Mouse (Mus musculus): ENCODE data around the gene Sox5. TPM values are rescaled to one million over a fixed set of nuclear protein-coding genes. Genes with fewer than 3 reads are reported as not detected.

Sox5 gene
- polyA plus RNA-seq, 1 experiment from 2014 or later: 54.7 TPM

DNA sequence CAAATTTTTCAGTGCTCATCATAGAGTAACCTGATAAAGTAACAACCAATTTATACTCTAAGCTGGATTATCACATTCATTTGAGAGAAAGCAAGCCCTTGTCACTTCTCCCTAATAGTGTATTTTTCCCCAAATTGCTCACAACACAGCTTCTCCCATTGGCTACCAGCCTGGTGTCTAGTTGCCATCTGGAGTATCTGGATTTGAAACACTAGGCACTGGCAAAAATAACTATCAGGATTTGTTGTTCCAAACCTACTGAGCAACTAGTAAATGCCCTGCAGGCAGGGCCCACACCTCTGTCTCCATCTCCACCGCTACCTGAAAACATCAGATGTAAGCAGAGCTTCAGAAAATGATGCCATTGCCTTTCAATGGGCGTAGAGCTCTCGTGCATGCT is 869.5 kb downstream of the Sox5 start:
- no peaks in the 10 kb centered on the region for H3K9me3 ChIP-seq (ENCODE audit: control insufficient read depth, low read length)
- no peak overlapping the region for H3K4me3 ChIP-seq (ENCODE audit: low read depth, low read length)
- DNase-seq (ENCODE audit: low spot score): no peak
- H3K27ac ChIP-seq (replicated peaks; ENCODE audit: low read depth, low read length): no peak overlapping the region
- no peaks in the 10 kb centered on the region for H3K36me3 ChIP-seq (ENCODE audit: control insufficient read depth, insufficient read depth, low read length)
- 89% methylated on average over 3 of the region's 3 CpGs for WGBS
- no peaks in the 10 kb centered on the region for H3K27me3 ChIP-seq (ENCODE audit: control insufficient read depth, insufficient read depth, low read length)
- H3K4me1 ChIP-seq (ENCODE audit: control insufficient read depth, insufficient read depth, low read length): no peaks in the 10 kb centered on the region
- no peak overlapping the region for H3K4me2 ChIP-seq (ENCODE audit: low read depth, severe bottlenecking)
- no peak for ATAC-seq (ENCODE audit: insufficient number of reproducible peaks, low FRiP score, low TSS enrichment, low read depth)
- no peak overlapping the region for H3K9ac ChIP-seq (ENCODE audit: low read length)

DNA sequence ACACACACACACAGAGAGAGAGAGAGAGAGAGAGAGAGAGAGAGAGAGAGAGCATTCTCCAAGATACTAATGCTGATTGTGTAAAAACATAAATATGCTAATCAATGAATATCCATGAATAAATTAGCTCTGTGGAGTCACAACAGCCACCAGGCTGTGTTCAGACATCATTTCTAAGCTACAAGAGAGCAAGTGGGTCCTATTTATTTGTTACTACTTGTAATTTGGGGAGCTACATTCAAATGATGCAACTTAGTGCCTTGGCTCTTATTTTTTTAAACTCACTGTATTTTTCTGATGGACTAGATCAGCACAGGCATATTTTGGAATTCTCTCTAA is 877.1 kb downstream of the Sox5 start:
- Histone ChIP-seq H3K9ac (ENCODE audit: low read length) (no peak overlapping the region), H3K4me3 (ENCODE audit: low read depth, low read length) (no peak overlapping the region), H3K9me3 (ENCODE audit: control insufficient read depth, low read length) (no peaks in the 10 kb centered on the region), H3K36me3 (ENCODE audit: control insufficient read depth, insufficient read depth, low read length) (no peaks in the 10 kb centered on the region), H3K4me2 (ENCODE audit: low read depth, severe bottlenecking) (no peak overlapping the region), H3K27me3 (ENCODE audit: control insufficient read depth, insufficient read depth, low read length) (no peaks in the 10 kb centered on the region), H3K27ac (replicated peaks; ENCODE audit: low read depth, low read length) (no peak overlapping the region), H3K4me1 (ENCODE audit: control insufficient read depth, insufficient read depth, low read length) (no peaks in the 10 kb centered on the region)
- ATAC-seq (ENCODE audit: insufficient number of reproducible peaks, low FRiP score, low TSS enrichment, low read depth) (no peak), DNase-seq (ENCODE audit: low spot score) (no peak)

DNA sequence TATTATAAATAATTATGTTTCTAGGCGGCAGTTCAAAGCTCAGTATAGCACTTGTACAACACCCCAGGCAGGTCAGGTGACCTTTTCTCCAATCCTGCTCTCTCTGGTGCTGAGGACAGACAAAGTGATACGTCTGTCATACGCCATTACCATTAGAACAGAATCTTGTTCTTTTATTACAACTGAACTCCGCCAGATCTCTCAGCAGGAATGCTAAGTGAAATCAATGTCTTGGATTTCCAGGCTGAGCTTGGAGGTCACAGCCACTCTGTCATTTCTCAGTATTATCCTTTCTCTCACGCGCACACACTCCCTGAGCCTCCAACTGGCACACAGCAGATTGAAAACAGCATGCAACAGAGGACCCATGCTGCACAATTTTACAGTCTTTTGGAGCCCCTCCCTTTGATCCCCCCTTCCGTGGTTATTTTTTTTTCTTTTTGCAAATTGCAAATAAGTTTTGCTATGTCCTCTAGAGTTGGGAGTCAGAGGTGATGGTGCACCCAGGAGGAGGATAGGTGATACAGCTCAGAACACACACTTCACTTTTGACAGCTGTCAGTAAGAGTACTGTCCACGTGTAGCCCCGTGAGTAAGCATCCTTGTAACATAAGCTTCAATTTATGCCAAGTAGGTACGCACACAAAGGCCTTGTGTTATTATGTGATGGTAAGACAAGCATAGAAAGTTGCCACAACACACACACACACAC is 877.6 kb downstream of the Sox5 start:
- Histone ChIP-seq H3K4me1 (ENCODE audit: control insufficient read depth, insufficient read depth, low read length) (no peaks in the 10 kb centered on the region), H3K27me3 (ENCODE audit: control insufficient read depth, insufficient read depth, low read length) (no peaks in the 10 kb centered on the region), H3K9ac (ENCODE audit: low read length) (no peak overlapping the region), H3K4me3 (ENCODE audit: low read depth, low read length) (no peak overlapping the region), H3K36me3 (ENCODE audit: control insufficient read depth, insufficient read depth, low read length) (no peaks in the 10 kb centered on the region), H3K27ac (replicated peaks; ENCODE audit: low read depth, low read length) (no peak overlapping the region), H3K4me2 (ENCODE audit: low read depth, severe bottlenecking) (no peak overlapping the region), H3K9me3 (ENCODE audit: control insufficient read depth, low read length) (no peaks in the 10 kb centered on the region)
- no peak for DNase-seq (ENCODE audit: low spot score)
- no peak for ATAC-seq (ENCODE audit: insufficient number of reproducible peaks, low FRiP score, low TSS enrichment, low read depth)
- WGBS: 80% methylated on average over 10 of the region's 10 CpGs

DNA sequence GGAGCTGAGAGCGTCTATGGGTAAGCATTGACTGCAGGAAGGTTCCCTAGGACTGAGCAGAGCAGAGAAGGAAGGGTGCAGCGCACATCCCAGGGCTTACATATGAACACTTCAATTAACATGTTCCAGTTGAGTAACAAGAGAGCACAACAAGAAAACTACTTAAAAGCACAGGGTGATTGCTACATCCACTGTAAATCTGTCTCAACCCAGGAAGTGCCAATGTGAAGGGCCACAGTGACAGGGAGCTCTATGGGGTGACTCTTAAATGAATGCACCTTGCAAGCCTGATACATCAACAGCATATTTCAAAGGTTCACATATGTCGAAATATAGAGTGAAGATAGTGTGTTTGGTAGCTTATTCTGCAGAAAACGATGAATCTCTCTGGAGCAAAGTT is 880.9 kb downstream of the Sox5 start:
- H3K9ac ChIP-seq (ENCODE audit: low read length): no peak overlapping the region
- no peak overlapping the region for H3K27ac ChIP-seq (replicated peaks; ENCODE audit: low read depth, low read length)
- H3K4me1 ChIP-seq (ENCODE audit: control insufficient read depth, insufficient read depth, low read length): no peaks in the 10 kb centered on the region
- H3K4me3 ChIP-seq (ENCODE audit: low read depth, low read length): no peak overlapping the region
- no peaks in the 10 kb centered on the region for H3K36me3 ChIP-seq (ENCODE audit: control insufficient read depth, insufficient read depth, low read length)
- no peaks in the 10 kb centered on the region for H3K9me3 ChIP-seq (ENCODE audit: control insufficient read depth, low read length)
- no peaks in the 10 kb centered on the region for H3K27me3 ChIP-seq (ENCODE audit: control insufficient read depth, insufficient read depth, low read length)
- WGBS: 91% methylated on average over 4 of the region's 4 CpGs
- no peak for DNase-seq (ENCODE audit: low spot score)
- no peak overlapping the region for H3K4me2 ChIP-seq (ENCODE audit: low read depth, severe bottlenecking)
- ATAC-seq (ENCODE audit: insufficient number of reproducible peaks, low FRiP score, low TSS enrichment, low read depth): no peak

DNA sequence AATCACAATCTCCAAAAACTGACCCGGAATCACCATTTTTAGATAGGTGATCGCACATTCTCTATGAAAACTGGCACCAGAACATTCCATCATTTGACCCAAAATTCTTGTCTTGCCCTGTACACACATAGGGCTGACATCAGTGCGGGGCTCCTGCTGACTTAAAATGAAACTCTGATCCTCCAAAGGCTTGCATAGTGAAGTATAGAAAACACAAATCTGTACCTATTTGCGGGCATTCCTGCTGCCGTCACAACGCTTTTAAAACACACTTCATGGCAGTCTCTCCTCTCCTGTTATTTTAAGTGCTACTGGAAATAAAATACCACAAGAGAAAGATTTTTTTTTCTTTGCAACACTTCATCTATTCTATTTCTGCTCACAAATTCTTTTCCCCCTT is 886.7 kb downstream of the Sox5 start:
- Histone ChIP-seq H3K27me3 (ENCODE audit: control insufficient read depth, insufficient read depth, low read length) (no peaks in the 10 kb centered on the region), H3K4me1 (ENCODE audit: control insufficient read depth, insufficient read depth, low read length) (no peaks in the 10 kb centered on the region), H3K36me3 (ENCODE audit: control insufficient read depth, insufficient read depth, low read length) (no peaks in the 10 kb centered on the region), H3K4me3 (ENCODE audit: low read depth, low read length) (no peak overlapping the region), H3K9ac (ENCODE audit: low read length) (no peak overlapping the region), H3K4me2 (ENCODE audit: low read depth, severe bottlenecking) (no peak overlapping the region), H3K27ac (replicated peaks; ENCODE audit: low read depth, low read length) (no peak overlapping the region), H3K9me3 (ENCODE audit: control insufficient read depth, low read length) (no peaks in the 10 kb centered on the region)
- ATAC-seq (ENCODE audit: insufficient number of reproducible peaks, low FRiP score, low TSS enrichment, low read depth) (no peak), DNase-seq (ENCODE audit: low spot score) (no peak)
- WGBS: 86% methylated on average over 6 of the region's 6 CpGs

DNA sequence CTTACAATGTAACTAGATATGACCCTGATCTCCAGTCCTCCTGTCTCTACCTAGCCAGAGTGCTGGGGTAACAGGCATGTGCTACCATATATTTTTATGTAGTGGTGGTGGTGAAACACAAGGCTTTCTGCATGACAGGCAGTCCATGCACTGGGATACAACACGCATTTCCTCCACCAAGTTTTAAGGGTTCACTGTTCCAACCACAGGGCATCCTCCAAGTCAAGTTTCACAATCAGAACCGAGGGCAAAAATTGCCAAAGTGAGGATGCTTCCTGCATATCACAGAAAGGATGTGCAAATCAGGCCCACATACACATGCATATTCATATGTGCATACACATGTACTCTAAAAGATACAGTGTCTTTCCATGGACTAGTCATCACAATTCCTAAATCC is 888.9 kb downstream of the Sox5 start:
- H3K4me3 ChIP-seq (ENCODE audit: low read depth, low read length): no peak overlapping the region
- no peak overlapping the region for H3K27ac ChIP-seq (replicated peaks; ENCODE audit: low read depth, low read length)
- ATAC-seq (ENCODE audit: insufficient number of reproducible peaks, low FRiP score, low TSS enrichment, low read depth): no peak
- DNase-seq (ENCODE audit: low spot score): no peak
- no peaks in the 10 kb centered on the region for H3K27me3 ChIP-seq (ENCODE audit: control insufficient read depth, insufficient read depth, low read length)
- H3K36me3 ChIP-seq (ENCODE audit: control insufficient read depth, insufficient read depth, low read length): no peaks in the 10 kb centered on the region
- 93% methylated on average over 2 of the region's 2 CpGs for WGBS
- H3K4me1 ChIP-seq (ENCODE audit: control insufficient read depth, insufficient read depth, low read length): no peaks in the 10 kb centered on the region
- no peak overlapping the region for H3K9ac ChIP-seq (ENCODE audit: low read length)
- no peak overlapping the region for H3K4me2 ChIP-seq (ENCODE audit: low read depth, severe bottlenecking)
- no peaks in the 10 kb centered on the region for H3K9me3 ChIP-seq (ENCODE audit: control insufficient read depth, low read length)

DNA sequence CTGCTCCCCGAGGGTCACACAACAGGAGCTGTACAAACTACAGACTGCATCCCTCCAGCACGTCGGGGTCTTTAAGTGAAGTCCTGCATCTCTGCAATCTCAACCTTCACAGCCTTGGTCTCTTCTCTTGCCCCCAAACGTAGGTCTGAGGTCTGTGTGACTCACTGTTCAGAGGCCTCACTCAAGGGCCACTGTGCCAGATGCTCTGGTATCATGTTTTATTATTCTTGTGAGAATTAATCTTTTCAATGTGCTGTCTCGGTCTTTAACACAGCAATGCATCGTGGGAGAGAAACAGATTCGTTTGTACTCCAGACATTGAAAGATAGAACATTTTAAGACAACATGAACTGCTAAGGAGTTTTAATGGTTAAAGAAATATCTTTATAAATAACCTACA is 893.2 kb downstream of the Sox5 start:
- ATAC-seq (ENCODE audit: insufficient number of reproducible peaks, low FRiP score, low TSS enrichment, low read depth): no peak
- no peaks in the 10 kb centered on the region for H3K4me1 ChIP-seq (ENCODE audit: control insufficient read depth, insufficient read depth, low read length)
- H3K36me3 ChIP-seq (ENCODE audit: control insufficient read depth, insufficient read depth, low read length): no peaks in the 10 kb centered on the region
- H3K9ac ChIP-seq (ENCODE audit: low read length): no peak overlapping the region
- no peaks in the 10 kb centered on the region for H3K9me3 ChIP-seq (ENCODE audit: control insufficient read depth, low read length)
- no peaks in the 10 kb centered on the region for H3K27me3 ChIP-seq (ENCODE audit: control insufficient read depth, insufficient read depth, low read length)
- DNase-seq (ENCODE audit: low spot score): no peak
- no peak overlapping the region for H3K4me2 ChIP-seq (ENCODE audit: low read depth, severe bottlenecking)
- H3K27ac ChIP-seq (replicated peaks; ENCODE audit: low read depth, low read length): no peak overlapping the region
- 66% methylated on average over 7 of the region's 7 CpGs for WGBS
- no peak overlapping the region for H3K4me3 ChIP-seq (ENCODE audit: low read depth, low read length)

DNA sequence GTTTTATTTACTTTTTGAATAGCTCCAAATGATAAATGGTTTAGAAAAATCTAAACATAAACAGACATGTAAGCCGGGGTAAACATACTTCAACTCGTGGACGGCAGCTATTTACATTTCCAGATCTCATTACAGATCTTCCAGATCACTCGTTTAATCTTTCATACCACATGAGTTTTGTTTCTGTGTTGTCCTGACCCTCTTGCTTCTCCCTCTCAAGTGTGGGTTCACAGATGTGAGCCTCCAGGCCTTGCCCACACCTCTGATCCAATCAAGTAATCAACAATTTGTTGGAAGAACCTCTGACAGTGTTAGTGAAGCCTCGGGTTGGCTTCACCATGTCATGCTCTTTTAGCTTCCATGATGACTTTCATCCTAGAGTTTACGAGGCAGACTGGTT is 903.3 kb downstream of the Sox5 start:
- DNase-seq (ENCODE audit: low spot score): no peak
- no peaks in the 10 kb centered on the region for H3K36me3 ChIP-seq (ENCODE audit: control insufficient read depth, insufficient read depth, low read length)
- no peak overlapping the region for H3K4me2 ChIP-seq (ENCODE audit: low read depth, severe bottlenecking)
- WGBS: 93% methylated on average over 6 of the region's 6 CpGs
- ATAC-seq (ENCODE audit: insufficient number of reproducible peaks, low FRiP score, low TSS enrichment, low read depth): no peak
- H3K4me3 ChIP-seq (ENCODE audit: low read depth, low read length): no peak overlapping the region
- H3K27me3 ChIP-seq (ENCODE audit: control insufficient read depth, insufficient read depth, low read length): no peaks in the 10 kb centered on the region
- no peak overlapping the region for H3K9ac ChIP-seq (ENCODE audit: low read length)
- no peaks in the 10 kb centered on the region for H3K4me1 ChIP-seq (ENCODE audit: control insufficient read depth, insufficient read depth, low read length)
- no peak overlapping the region for H3K27ac ChIP-seq (replicated peaks; ENCODE audit: low read depth, low read length)
- no peaks in the 10 kb centered on the region for H3K9me3 ChIP-seq (ENCODE audit: control insufficient read depth, low read length)

DNA sequence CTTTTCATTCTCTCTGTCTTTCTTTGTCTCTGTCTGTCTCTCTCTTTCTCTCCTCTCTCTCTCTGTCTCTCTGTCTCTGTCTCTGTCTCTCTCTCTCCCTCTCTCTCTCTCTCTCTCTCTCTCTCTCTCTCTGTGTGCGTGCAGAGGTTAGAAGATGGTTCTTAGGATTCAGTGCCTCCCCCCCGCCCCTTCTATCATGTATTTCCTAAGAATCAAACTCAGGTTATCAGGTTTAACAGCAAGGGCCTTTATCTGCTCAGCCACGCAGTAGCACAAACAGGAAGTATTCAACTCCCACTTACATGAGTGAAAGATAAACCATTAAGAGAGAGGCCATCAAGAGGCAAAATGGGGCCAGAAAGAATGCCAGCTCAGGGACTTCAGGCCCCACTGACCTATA is 913.0 kb downstream of the Sox5 start:
- H3K4me2 ChIP-seq (ENCODE audit: low read depth, severe bottlenecking): no peak overlapping the region
- no peaks in the 10 kb centered on the region for H3K36me3 ChIP-seq (ENCODE audit: control insufficient read depth, insufficient read depth, low read length)
- H3K9me3 ChIP-seq (ENCODE audit: control insufficient read depth, low read length): no peaks in the 10 kb centered on the region

More for the DNA sequence above, 913.0 kb downstream of the Sox5 start:
- 82% methylated on average over 3 of the region's 3 CpGs for WGBS
- Histone ChIP-seq H3K4me3 (ENCODE audit: low read depth, low read length) (no peak overlapping the region), H3K27me3 (ENCODE audit: control insufficient read depth, insufficient read depth, low read length) (no peaks in the 10 kb centered on the region), H3K27ac (replicated peaks; ENCODE audit: low read depth, low read length) (no peak overlapping the region), H3K9ac (ENCODE audit: low read length) (no peak overlapping the region), H3K4me1 (ENCODE audit: control insufficient read depth, insufficient read depth, low read length) (no peaks in the 10 kb centered on the region)
- ATAC-seq (ENCODE audit: insufficient number of reproducible peaks, low FRiP score, low TSS enrichment, low read depth) (no peak), DNase-seq (ENCODE audit: low spot score) (no peak)

Measured in limb, embryonic 11.5 days (tissue).